Mouse (Mus musculus) stomach, postnatal 0 days (tissue): Measurements from ENCODE around the gene Scn11a.

Experiments
- CTCF ChIP-seq: IDR thresholded peaks from 2 replicates; pipeline ENCODE4 v1.5.1; 2016; ENCODE audit warnings: antibody characterized with exemption, low read depth, mild to moderate bottlenecking, moderate library complexity
- EP300 ChIP-seq: optimal IDR thresholded peaks from 2 replicates; pipeline ENCODE3; 2016; ENCODE audit warnings: antibody characterized with exemption

GRCm38 (mm10) chr9:119725293-119725862 is 99.9 kb downstream of the Scn11a start:
- no peak for TF ChIP-seq CTCF
- TF ChIP-seq EP300 = no peak
